In genomic region chr4:155837404-155838010, GRCm38 (mm10) we compare ENCODE assay signal across 7 mouse cellular contexts. TPM values are rescaled to one million over a fixed set of nuclear protein-coding genes. Genes with fewer than 3 reads are reported as not detected.
DNase-seq lines count a peak whose midpoint lies in the region; TF ChIP-seq lines count a peak whose summit lies in the region.

No protein-coding gene starts in this region.

- no peaks in the 10 kb centered on the region for H3K36me3 ChIP-seq in kidney, adult 2 months (ENCODE audit: control insufficient read depth, insufficient read depth, low read length)

- TF ChIP-seq POLR2A in kidney, adult 2 months (IDR thresholded peaks at IDR 0.05; ENCODE audit: low read depth, low read length), result no peak

- peak; percentile 78 for DNase-seq in gastrocnemius, postnatal 25 days
- DNase-seq in kidney, adult 2 months, result peak; percentile 74
- peak; percentile 76 for DNase-seq in lung, postnatal 36 days
- DNase-seq in urinary bladder, postnatal 25 days (ENCODE audit: low spot score), result no peak
- DNase-seq in cerebellum, postnatal 25 days, result no peak
- DNase-seq in yolk sac, embryonic 10.5 days (ENCODE audit: low spot score), result no peak

- H3K4me1 ChIP-seq in brown adipose tissue, adult 24 weeks (ENCODE audit: control insufficient read depth, insufficient read depth, insufficient read length, low read length), result peaks cover 25% of the 10 kb centered on the region
- H3K4me1 ChIP-seq in kidney, adult 2 months (ENCODE audit: control insufficient read depth, insufficient read depth, low read length), result peaks cover 19% of the 10 kb centered on the region

- H3K4me3 ChIP-seq in brown adipose tissue, adult 24 weeks (ENCODE audit: insufficient read depth, low read depth, low read length), result no peak overlapping the region
- H3K4me3 ChIP-seq in kidney, adult 2 months (ENCODE audit: insufficient read depth, low read depth, low read length), result no peak overlapping the region

- WGBS in kidney, adult 2 months, result 58% methylated on average over 11 of the region's 11 CpGs

- peak overlapping the region; percentile 92 for H3K27ac ChIP-seq in brown adipose tissue, adult 24 weeks (replicated peaks; ENCODE audit: low read depth, low read length)
- H3K27ac ChIP-seq in kidney, adult 2 months (ENCODE audit: insufficient read depth, low read depth, low read length), result peak overlapping the region; percentile 77

- TF ChIP-seq CTCF in kidney, adult 2 months (conservative IDR thresholded peaks at IDR 0.05; ENCODE audit: insufficient read depth, insufficient read length, low read depth, low read length), result no peak

- no peaks in the 10 kb centered on the region for H3K27me3 ChIP-seq in kidney, adult 2 months (replicated peaks; ENCODE audit: control insufficient read depth, insufficient read depth, low read length)

RNA-seq across cellular contexts. Expression of gene Mxra8, which starts 2.0 kb away (rescaled TPM):
- 17.3 and 22.3 TPM in 2 replicates for polyA plus RNA-seq in brown adipose tissue, adult 24 weeks (2012; ENCODE audit: insufficient read depth, insufficient read length, missing spikeins)
- total RNA-seq in gastrocnemius, postnatal 25 days (2021), result 10 to 100 TPM; 37.5 to 37.6 TPM
- 98.0 and 115 TPM in 2 replicates for polyA plus RNA-seq in kidney, adult 2 months (2012; rRNA removed)

RNA-seq across cellular contexts. Expression of gene Aurkaip1, which starts 6.4 kb away (rescaled TPM):
- 259 and 309 TPM in 2 replicates for polyA plus RNA-seq in brown adipose tissue, adult 24 weeks (2012; ENCODE audit: insufficient read depth, insufficient read length, missing spikeins)
- total RNA-seq in gastrocnemius, postnatal 25 days (2021), result 10 to 100 TPM; 68.4 to 70.9 TPM
- 164 and 195 TPM in 2 replicates for polyA plus RNA-seq in kidney, adult 2 months (2012; rRNA removed)

RNA-seq across cellular contexts. Expression of gene Dvl1, which starts 9.7 kb away (rescaled TPM):
- polyA plus RNA-seq in brown adipose tissue, adult 24 weeks (2012; ENCODE audit: insufficient read depth, insufficient read length, missing spikeins), result 19.2 and 20.2 TPM in 2 replicates
- 100 to 1,000 TPM in 1 of 2 experiments, 10 to 100 TPM in 1; 100.0 to 103 TPM for total RNA-seq in gastrocnemius, postnatal 25 days (2021)
- polyA plus RNA-seq in kidney, adult 2 months (2012; rRNA removed), result 123 and 174 TPM in 2 replicates

RNA-seq across cellular contexts. Expression of gene Ccnl2, which starts 25.2 kb away (rescaled TPM):
- polyA plus RNA-seq in brown adipose tissue, adult 24 weeks (2012; ENCODE audit: insufficient read depth, insufficient read length, missing spikeins), result 28.2 and 61.6 TPM in 2 replicates
- 10 to 100 TPM; 20.4 to 26.6 TPM for total RNA-seq in gastrocnemius, postnatal 25 days (2021)
- 54.1 and 56.8 TPM in 2 replicates for polyA plus RNA-seq in kidney, adult 2 months (2012; rRNA removed)

RNA-seq across cellular contexts. Expression of gene Tas1r3, which starts 25.7 kb away (rescaled TPM):
- polyA plus RNA-seq in brown adipose tissue, adult 24 weeks (2012; ENCODE audit: insufficient read depth, insufficient read length, missing spikeins), result not detected in 2 replicates
- under 1 TPM in 1 of 2 experiments, not detected in 1; 0.11 TPM for total RNA-seq in gastrocnemius, postnatal 25 days (2021)
- 0.64 and 0.72 TPM in 2 replicates for polyA plus RNA-seq in kidney, adult 2 months (2012; rRNA removed)

Comparison
In these comparisons a context has a peak if more than half of its experiments do, and no peak if none do; other contexts are left out.
1. DNase-seq: peak in gastrocnemius, postnatal 25 days (single experiment), kidney, adult 2 months (single experiment) and lung, postnatal 36 days (single experiment); none in urinary bladder, postnatal 25 days (single experiment), cerebellum, postnatal 25 days (0 of 2) and yolk sac, embryonic 10.5 days (single experiment).